Mouse (Mus musculus): ENCODE measurements around the gene Klk10.

- no peak for TF ChIP-seq POLR2A (IDR thresholded peaks at IDR 0.05; ENCODE audit: control insufficient read depth, low read depth, low read length)
- TF ChIP-seq CTCF (IDR thresholded peaks at IDR 0.05; ENCODE audit: control insufficient read depth, insufficient read depth, insufficient replicate concordance, low read depth, low read length), result no peak
These were observed 19.0 kb downstream of the Klk10 start for GRCm38 (mm10) chr7:43799876-43800275.

All from testis, adult 2 months (tissue).